Mouse (Mus musculus): ENCODE measurements around the gene Alox15. TPM values are rescaled to one million over a fixed set of nuclear protein-coding genes. Genes with fewer than 3 reads are reported as not detected.

Alox15 gene
- polyA plus RNA-seq (2017; shearing (Covaris generic)) = not detected

DNA sequence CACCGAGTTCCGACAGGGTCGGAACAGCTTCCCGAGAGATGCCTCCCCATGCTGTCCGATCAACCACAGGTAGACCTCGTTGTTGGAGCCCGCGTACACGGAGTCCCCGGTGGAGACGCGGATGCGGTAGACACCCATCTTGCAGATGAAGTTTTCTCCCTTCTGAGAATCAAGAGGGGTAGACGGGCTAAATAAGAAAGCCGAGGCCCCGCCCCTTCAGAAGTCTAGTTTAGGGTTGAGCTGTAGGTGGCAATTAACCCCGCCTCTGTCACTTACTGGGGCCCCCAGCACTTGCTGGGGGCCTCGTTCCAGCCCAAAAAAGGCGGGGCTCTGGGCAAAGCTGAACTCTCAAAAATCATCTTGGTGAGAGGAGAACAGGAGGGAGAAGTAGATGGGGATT lies at the start of gene Alox15:
Gene Alox15 (minus strand): TSS at position 164 of the 400 bp plus-strand sequence.

DNA sequence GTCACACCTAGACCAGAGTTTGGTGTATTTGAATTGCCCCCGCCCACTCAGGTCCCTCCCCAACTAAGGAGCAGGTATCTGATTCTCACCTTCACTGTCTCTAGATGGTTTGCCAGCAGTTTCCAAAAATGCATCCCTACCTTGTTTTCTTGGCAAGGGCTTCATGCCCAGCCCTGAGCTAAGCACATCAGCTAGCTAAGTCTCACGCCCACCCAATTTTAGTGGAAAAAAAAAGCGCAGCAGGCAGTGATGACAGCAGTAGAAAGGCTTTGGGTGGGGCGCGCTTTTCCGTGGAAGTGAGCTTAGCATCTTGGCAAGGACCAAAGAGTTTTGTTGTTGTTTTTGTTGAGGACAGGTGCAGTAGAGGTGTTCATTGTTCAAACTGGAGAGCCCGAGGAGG lies 29.3 kb downstream of the Alox15 start, which contains the start of gene Alox12e:
Gene Alox12e (minus strand): TSS at position 101 of the 400 bp plus-strand sequence.

Other genes starting within 250 kb of the Alox15 start
- gene Mgl2, start 221.7 kb downstream of the Alox15 start, polyA plus RNA-seq (2017; shearing (Covaris generic)) = not detected
- gene Clec10a, start 195.8 kb downstream of the Alox15 start, polyA plus RNA-seq (2017; shearing (Covaris generic)) = not detected
- gene Slc16a11, start 139.3 kb downstream of the Alox15 start, polyA plus RNA-seq (2017; shearing (Covaris generic)) = 0.19 TPM
- gene Slc16a13, start 131.0 kb downstream of the Alox15 start, polyA plus RNA-seq (2017; shearing (Covaris generic)) = 1.00 TPM
- gene Bcl6b, start 122.2 kb downstream of the Alox15 start, polyA plus RNA-seq (2017; shearing (Covaris generic)) = not detected
- gene 0610010K14Rik, start 114.1 kb downstream of the Alox15 start, polyA plus RNA-seq (2017; shearing (Covaris generic)) = 100 TPM
- 3.2 TPM for gene Gm21988, start 112.2 kb downstream of the Alox15 start, polyA plus RNA-seq (2017; shearing (Covaris generic))
- 214 TPM for gene Rnasek, start 112.2 kb downstream of the Alox15 start, polyA plus RNA-seq (2017; shearing (Covaris generic))
- gene Alox12, start 96.7 kb downstream of the Alox15 start, polyA plus RNA-seq (2017; shearing (Covaris generic)) = not detected
- not detected for gene Alox12e, start 29.4 kb downstream of the Alox15 start, polyA plus RNA-seq (2017; shearing (Covaris generic))
- 12.9 TPM for gene Pelp1, start 58.0 kb upstream of the Alox15 start, polyA plus RNA-seq (2017; shearing (Covaris generic))
- gene Arrb2, start 80.6 kb upstream of the Alox15 start, polyA plus RNA-seq (2017; shearing (Covaris generic)) = 229 TPM
- gene Med11, start 99.9 kb upstream of the Alox15 start, polyA plus RNA-seq (2017; shearing (Covaris generic)) = 64.7 TPM
- gene Zmynd15, start 107.4 kb upstream of the Alox15 start, polyA plus RNA-seq (2017; shearing (Covaris generic)) = not detected
- gene Cxcl16, start 108.0 kb upstream of the Alox15 start, polyA plus RNA-seq (2017; shearing (Covaris generic)) = 0.67 TPM
- gene Tm4sf5, start 153.2 kb upstream of the Alox15 start, polyA plus RNA-seq (2017; shearing (Covaris generic)) = 0.55 TPM
- gene Vmo1, start 162.6 kb upstream of the Alox15 start, polyA plus RNA-seq (2017; shearing (Covaris generic)) = not detected
- not detected for gene Gltpd2, start 167.2 kb upstream of the Alox15 start, polyA plus RNA-seq (2017; shearing (Covaris generic))
- gene Psmb6, start 173.3 kb upstream of the Alox15 start, polyA plus RNA-seq (2017; shearing (Covaris generic)) = 298 TPM
- not detected for gene Gm40193, start 180.9 kb upstream of the Alox15 start, polyA plus RNA-seq (2017; shearing (Covaris generic))
- gene Pld2, start 188.0 kb upstream of the Alox15 start, polyA plus RNA-seq (2017; shearing (Covaris generic)) = 2.3 TPM
- gene Mink1, start 210.8 kb upstream of the Alox15 start, polyA plus RNA-seq (2017; shearing (Covaris generic)) = 22.2 TPM

All from naive thymus-derived CD4-positive, alpha-beta T cell, adult 5 months (primary cell).